Mouse (Mus musculus): ENCODE results near the gene D6Ertd527e.

DNA sequence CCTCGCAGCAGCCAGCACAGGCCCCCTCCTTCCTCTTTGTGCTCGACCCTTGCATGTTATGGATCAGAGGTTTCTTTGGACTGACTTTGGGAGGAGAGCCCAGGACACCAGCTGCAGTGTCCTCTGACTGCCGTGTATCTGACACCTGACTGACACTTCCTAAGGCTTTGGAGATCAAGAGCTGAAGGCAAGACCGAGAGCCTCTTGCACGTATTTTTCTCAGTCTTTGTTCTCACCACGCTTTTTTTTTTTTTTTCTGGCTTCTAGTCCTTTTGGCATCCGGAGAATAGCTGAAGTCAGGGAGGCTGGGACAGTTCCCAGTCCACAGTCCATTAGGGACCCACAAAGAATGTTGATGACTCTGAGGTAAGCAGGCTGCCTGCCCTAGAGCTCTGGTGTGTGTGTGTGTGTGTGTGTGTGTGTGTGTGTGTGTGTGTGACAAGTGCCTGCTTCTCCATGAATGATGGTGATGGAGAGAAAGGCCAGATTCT lies 2.1 kb upstream of the D6Ertd527e start:
- TF ChIP-seq POLR2A (IDR thresholded peaks at IDR 0.05; ENCODE audit: insufficient read depth, low read depth, low read length) (no peak), EP300 (IDR thresholded peaks at IDR 0.05; ENCODE audit: insufficient read depth, low read depth, low read length) (no peak), CTCF (IDR thresholded peaks at IDR 0.05) (no peak)

Measured in heart, adult 2 months (tissue).